Comparison of ENCODE assay signal across 1 mouse cellular context in genomic region chr8:22175966-22176365, GRCm38 (mm10).
TF ChIP-seq lines count a peak whose summit lies in the region.

No protein-coding gene starts in this region.

TF ChIP-seq in MEL, 35 proteins besides CTCF, POLR2A, EP300 and RAD21:
- TF ChIP-seq RCOR1 (IDR thresholded peaks at IDR 0.05; ENCODE audit: low read depth, low read length) (no peak), NRF1 (IDR thresholded peaks at IDR 0.05; ENCODE audit: insufficient read depth, low read depth, low read length, poor library complexity, severe bottlenecking) (no peak), SMC3 (IDR thresholded peaks at IDR 0.05; ENCODE audit: low read depth, low read length) (no peak), HCFC1 (IDR thresholded peaks at IDR 0.05; ENCODE audit: low read depth, low read length) (no peak), GATA1 (IDR thresholded peaks at IDR 0.05; ENCODE audit: low read depth, low read length) (no peak), ZMIZ1 (IDR thresholded peaks at IDR 0.05; ENCODE audit: low read depth, low read length) (no peak), MAFK (IDR thresholded peaks at IDR 0.05; ENCODE audit: borderline replicate concordance, low read depth, low read length) (no peak)
